Mouse (Mus musculus) 3T3-L1 (cell line): ENCODE data around the gene Rilpl1.
"Not testable (repeated sequence)": the region's sequence is repeated elsewhere in the genome, so short reads cannot be mapped to it uniquely, and the experiment has no call there.

Experiments
- DNase-seq: peaks from one replicate; pipeline ENCODE4 v3.0.0-alpha.2; 2015; ENCODE audit warnings: low read depth, low spot score

Gene Rilpl1

DNA sequence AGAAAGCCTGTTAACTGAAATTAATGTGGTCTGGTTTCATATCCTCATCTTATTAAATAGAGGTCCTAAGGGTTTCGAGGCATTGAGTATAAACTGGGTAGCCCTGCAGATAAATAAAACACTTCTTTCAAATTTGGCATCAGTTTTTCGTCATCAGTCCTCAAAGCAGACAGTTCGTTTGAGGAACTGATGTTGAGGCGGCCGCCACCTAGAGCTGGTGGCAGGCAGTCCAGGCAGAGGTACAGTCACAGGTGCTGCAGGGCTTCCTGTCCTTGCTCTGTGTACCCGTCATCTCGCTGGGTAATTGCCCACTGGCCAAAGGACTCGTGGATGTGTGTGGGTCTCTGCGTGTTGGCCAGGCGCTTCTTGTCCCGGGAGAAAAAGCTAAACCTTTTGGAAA, 37.7 kb downstream of the Rilpl1 start:
- no peak for DNase-seq

DNA sequence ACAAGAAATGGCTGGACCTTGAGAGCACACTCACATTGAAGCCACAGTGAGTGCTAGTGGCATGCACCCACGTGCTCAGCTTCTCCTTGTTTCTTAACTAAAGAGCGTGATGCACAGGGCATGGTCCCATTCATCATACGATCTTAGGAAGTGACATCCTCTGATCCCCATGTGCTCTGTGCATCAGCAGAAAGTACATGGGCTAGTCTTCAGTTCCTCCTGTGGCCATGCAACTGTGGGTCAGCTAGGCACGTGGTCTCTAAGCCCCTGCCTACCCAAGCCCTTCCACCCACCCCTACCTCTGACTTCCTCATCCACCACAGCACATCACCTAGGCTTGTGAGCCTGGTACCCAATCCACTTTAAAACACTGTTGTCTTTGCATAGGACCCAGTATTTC, 38.6 kb downstream of the Rilpl1 start:
- DNase-seq, result no peak

DNA sequence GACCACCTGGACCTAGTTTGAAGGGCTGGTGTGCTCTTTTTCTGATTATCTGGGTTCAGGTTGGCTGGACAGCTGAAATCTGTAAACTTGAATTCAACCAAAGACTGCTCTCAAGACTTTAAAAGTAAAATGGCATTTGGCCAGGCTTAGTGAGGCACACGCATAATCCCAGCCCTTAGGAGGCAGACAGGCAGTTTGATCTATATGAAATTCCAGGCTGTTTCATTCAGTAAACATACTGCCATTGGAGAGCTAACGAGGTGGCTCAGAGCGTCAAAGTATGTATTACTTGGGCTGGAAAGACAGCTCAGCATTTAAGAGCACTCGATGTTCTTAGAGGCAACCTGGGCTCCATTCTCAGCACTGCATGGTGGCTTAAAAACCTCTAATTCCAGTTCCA, 39.5 kb downstream of the Rilpl1 start:
- DNase-seq, result no peak

- DNase-seq, result peak; percentile 94
These were observed 42.3 kb downstream of the Rilpl1 start for GRCm38 (mm10) chr5:124488885-124489284.

GRCm38 (mm10) chr5:124485654-124486053, 45.5 kb downstream of the Rilpl1 start:
- no peak for DNase-seq

GRCm38 (mm10) chr5:124483655-124484396, 47.4 kb downstream of the Rilpl1 start:
- DNase-seq, result no peak

DNA sequence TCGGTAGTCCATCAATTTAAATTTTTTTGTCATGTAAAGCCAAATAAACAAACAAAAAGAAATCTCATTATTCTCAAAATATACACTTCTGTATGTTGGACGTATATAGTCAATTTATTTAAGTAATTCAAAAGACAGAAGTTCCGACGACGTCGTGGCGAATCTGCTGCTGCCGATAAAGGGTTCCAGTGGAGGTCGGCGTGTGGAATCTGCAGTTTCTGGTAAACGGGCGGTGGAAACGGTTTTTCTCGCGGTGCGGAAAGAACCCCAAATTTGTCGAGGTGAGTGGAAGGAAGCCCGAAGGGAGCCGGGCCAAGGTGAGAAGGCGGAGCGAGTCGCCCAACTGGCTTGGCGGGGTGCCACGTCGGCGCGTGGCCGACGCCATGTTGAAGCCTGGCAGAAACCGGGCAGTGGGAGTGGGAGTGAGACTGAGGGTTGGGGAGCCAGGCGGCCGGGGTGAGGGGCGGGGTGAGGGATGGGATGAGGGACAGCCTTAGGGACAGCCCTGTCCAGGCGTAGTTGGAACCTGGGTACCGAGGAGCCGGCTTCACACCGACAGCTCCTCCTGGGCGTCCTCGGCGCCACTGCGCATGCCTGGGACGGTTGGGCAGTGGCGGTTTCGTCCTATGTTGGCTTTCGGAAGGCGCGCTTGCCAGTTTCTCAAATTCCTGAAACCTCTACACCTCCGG, 48.1 kb downstream of the Rilpl1 start, which contains the start of gene Snrnp35:
Snrnp35 (plus strand) TSS at position 169 of the 689 bp plus-strand sequence.
- peak; percentile 96 for DNase-seq

GRCm38 (mm10) chr5:124482436-124482965, 48.7 kb downstream of the Rilpl1 start:
- DNase-seq, result peak; percentile 74

GRCm38 (mm10) chr5:124481714-124482113, 49.5 kb downstream of the Rilpl1 start:
- no peak for DNase-seq

- no peak for DNase-seq
These were observed 51.1 kb downstream of the Rilpl1 start for GRCm38 (mm10) chr5:124480119-124480518.

DNA sequence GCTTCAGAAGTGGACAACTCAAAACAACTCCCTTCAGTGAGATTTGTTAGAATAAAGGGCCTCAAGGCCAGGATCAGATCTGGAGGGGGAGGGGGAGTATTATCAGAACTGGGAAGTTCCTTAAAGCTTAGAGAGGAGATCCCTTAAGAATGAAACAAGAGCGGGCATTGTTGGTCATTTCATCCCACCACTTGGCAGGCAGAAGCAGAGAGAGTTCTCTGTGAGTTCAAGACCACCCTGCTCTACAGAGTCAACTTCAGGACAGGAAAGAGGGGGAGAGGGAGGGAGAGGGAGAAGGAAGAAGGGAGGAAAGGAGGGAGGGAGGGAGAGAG, 52.4 kb downstream of the Rilpl1 start:
- no peak for DNase-seq

- no peak for DNase-seq
These were observed 60.5 kb downstream of the Rilpl1 start for GRCm38 (mm10) chr5:124470591-124471171.

DNA sequence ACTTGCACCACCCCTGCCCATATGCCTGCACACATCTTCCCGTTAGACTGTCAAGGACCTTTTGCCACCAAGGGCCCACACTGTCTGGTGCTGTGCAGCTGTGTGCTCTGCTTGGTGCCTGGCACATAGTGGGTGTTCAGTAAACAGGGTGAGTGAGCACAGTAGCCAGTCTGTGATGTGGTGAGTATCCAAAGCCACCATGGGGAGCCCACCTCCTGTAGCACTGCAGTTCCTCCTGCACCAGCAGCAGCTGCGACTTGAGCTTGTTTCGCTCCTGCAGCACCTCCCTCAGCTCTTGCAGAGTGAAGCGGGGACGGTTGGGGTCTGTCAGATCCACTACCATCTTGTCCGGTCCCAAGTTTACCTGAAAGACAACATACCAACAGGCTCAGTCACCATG, 61.7 kb downstream of the Rilpl1 start:
- DNase-seq, result no peak

DNA sequence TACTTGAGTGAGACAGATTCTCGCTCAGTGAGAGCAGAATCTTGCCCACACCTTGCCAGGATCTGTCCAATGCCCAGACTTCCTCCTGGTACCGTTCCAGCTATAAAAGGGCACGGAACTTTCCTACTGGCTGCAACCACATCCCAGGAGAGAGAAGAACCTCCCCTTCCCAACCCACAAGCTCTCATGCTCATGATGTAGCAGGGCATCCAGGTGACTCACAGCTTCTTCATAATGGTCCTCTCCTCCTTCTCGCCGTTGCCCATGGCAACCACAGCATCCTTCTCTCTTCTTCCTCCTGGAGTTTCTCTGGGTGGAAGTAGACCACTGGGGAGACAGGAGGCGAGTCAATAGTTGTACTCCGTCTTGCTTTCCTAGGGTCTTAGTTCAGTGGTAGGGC, 62.8 kb downstream of the Rilpl1 start:
- DNase-seq, result no peak

- no peak for DNase-seq
These were observed 63.4 kb downstream of the Rilpl1 start for GRCm38 (mm10) chr5:124467766-124468165.

DNA sequence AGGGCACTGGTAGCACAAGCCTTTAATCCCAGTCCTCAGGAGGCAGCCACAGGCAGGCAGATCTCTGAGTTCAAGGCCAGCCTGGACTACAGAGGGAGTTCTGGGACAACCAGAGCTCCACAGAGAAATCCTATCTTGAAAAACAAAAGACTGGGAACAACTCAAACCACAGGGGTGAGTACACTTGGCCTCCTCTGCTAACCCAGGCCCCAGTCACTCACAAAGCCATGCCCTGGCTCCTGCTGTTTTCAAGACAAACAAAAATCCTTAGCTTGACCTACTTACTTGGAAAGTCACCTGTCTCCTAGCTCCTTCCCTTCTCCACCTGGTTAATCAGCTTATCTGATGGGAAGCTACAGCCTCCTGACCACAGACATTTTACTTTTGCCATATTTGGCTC, 66.3 kb downstream of the Rilpl1 start:
- DNase-seq, result no peak

- DNase-seq, result no peak
These were observed 67.7 kb downstream of the Rilpl1 start for GRCm38 (mm10) chr5:124463462-124463861.

DNA sequence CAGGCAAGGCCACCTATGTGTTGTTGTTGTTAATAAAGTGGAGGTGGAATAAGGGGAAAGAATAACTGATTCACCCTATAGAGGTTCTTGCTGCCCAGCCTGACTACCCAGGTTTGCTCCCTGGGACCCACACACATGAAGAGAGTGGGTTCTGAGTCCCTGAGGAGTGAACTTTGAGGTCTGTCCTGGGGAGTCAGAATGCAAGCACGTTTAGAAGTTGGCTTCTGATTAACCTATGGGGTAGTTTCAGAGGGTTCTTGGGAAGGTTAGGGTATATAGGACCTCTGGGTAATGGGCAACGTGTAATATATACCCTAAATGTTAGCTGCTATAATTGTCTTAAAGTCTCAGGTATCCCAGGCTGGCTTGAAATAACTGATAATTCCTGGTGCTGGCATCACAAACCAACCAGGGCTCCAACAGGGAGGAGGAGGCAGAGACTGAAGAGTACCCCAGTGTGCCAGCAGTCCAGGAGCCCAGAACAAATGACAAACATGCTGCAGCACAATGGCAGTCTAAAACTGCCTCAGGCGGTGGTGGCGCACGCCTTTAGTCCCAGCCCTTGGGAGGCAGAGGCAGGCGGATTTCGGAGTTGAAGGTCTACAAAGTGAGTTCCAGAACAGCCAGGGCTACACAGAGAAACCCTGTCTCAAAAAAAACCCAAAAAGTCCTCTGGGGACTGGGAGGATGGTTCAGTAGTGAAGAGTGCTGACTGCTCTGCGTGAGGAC, 68.7 kb downstream of the Rilpl1 start:
- no peak for DNase-seq

DNA sequence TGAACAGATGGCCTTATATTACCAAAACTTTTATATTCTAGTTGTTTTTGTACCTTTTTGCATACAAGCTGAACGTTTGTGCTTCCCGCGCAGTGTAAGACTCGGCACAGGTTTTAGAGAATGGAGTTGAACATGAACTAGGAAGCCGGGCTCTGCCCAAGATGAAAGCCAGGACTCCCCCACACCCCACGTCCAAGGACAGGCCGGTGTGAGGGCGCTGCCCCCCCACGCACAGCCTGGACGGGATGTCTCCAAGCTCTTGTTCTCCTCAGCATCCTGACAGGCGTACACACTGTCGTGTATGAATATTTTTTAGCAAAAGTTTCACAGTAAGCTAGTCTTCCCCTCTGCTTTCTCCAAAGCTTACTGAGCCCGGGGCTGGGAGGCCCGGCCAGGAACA, 70.3 kb downstream of the Rilpl1 start:
- DNase-seq, result not testable (repeated sequence)

GRCm38 (mm10) chr5:124456762-124457161, 74.4 kb downstream of the Rilpl1 start:
- no peak for DNase-seq

DNA sequence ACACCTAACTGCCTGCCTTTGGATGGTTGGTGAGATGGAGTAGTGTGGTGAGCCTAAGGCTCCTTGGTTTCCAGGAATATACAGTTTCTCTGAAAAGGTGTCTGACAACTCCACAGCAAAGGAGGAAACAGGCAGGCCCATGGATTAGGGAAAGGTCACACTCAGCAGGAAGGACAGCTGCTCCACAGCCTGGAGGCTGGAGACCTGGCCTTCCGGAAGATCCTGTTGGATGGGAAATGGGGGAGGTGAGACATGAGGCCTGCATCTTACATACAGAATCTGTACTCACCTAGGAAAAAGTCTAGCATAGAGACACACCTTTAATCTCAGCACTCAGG, 77.1 kb downstream of the Rilpl1 start:
- DNase-seq, result no peak
